Mouse (Mus musculus): Measurements from ENCODE around the gene Nkx2-4.

DNA sequence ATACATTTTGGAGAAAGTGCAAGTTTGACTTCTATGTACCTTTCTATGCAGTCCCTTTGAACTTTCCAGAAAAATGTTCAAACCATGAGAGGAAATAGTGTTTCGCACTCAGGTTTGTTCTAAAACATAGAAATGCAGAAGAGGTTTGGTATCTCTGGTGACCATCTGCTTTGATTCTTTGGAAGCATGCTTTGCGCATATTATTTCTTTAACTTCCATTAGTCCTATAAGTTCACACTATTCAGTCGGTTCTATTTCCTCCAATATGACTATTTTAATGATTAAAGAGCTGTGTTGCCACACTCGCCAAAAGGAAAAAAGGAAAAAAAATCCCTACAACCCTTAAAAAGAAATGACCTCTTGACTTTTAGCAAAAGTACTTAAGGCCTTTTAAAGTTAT lies 2.9 kb downstream of the Nkx2-4 start:
- TF ChIP-seq CTCF (IDR thresholded peaks at IDR 0.05; ENCODE audit: insufficient read depth, low read depth, low read length) (no peak), POLR2A (IDR thresholded peaks at IDR 0.05; ENCODE audit: insufficient read depth, low read depth, low read length) (no peak)
